ENCODE assay signal across 7 mouse cellular contexts in genomic region chr14:62042305-62043116, GRCm38 (mm10).
DNase-seq lines count a peak whose midpoint lies in the region; ATAC-seq and TF ChIP-seq lines count a peak whose summit lies in the region.

No protein-coding gene starts in this region.

- peaks cover 3 to 12% of the 10 kb centered on the region in 2 experiments; a peak in 2 of 4 replicates for H3K4me1 ChIP-seq in CH12.LX (ENCODE audit: control insufficient read depth in 1 of 2, insufficient read depth in 2 of 2)
- H3K4me1 ChIP-seq in midbrain, embryonic 10.5 days, result no peaks in the 10 kb centered on the region

- ATAC-seq in granulocyte monocyte progenitor cell, adult 5-6 weeks (replicated peaks; ENCODE audit: poor library complexity, severe bottlenecking), result 0 out of 2 replicates have a peak, but pooled peaks have one; percentile 33

- WGBS in midbrain, embryonic 10.5 days, result 71% methylated on average over 11 of the region's 11 CpGs

- DNase-seq in CH12.LX (ENCODE audit: extremely low read depth), result peak; percentile 39
- DNase-seq in R1 (ENCODE audit: low read depth, low spot score), result peak; percentile 32
- DNase-seq in cerebellum, postnatal 4 days (ENCODE audit: low spot score in 2 of 2), result peak; percentile 61 to 69
- DNase-seq in layer of hippocampus, postnatal 10 days (ENCODE audit: low spot score in 2 of 2), result peak; percentile 82 to 85
- peak; percentile 28 for DNase-seq in midbrain, embryonic 10.5 days (ENCODE audit: low spot score)
- DNase-seq in right cerebral cortex, postnatal 36 days (ENCODE audit: low spot score in 2 of 2), result peak; percentile 18 to 36

- TF ChIP-seq RAD21 in CH12.LX (IDR thresholded peaks at IDR 0.05; ENCODE audit: low read depth, low read length), result peak; percentile 69

- H3K27ac ChIP-seq in CH12.LX (ENCODE audit: insufficient read depth, low read depth), result no peak overlapping the region
- no peak overlapping the region for H3K27ac ChIP-seq in midbrain, embryonic 10.5 days (replicated peaks)

- H3K9ac ChIP-seq in CH12.LX (ENCODE audit: insufficient read depth, low read depth), result no peak overlapping the region

- H3K27me3 ChIP-seq in CH12.LX (replicated peaks), result no peaks in the 10 kb centered on the region
- H3K27me3 ChIP-seq in midbrain, embryonic 10.5 days (ENCODE audit: low read depth, poor library complexity, severe bottlenecking), result no peaks in the 10 kb centered on the region

- H3K4me2 ChIP-seq in CH12.LX (ENCODE audit: insufficient read depth, low read depth, poor library complexity, severe bottlenecking), result no peak overlapping the region

- H3K4me3 ChIP-seq in CH12.LX (replicated peaks in 1 of 3; ENCODE audit: low read depth in 2 of 3, low read length in 2 of 3, poor library complexity in 1 of 3), result no peak overlapping the region
- no peak overlapping the region for H3K4me3 ChIP-seq in midbrain, embryonic 10.5 days

- dilution Hi-C loops in CH12.LX (cut with MboI; ENCODE audit: extremely low pct_ligation_motif_present, extremely low pct_unique_long_range_greater_than_20kb, low sequenced_read_pairs), result no loop called here

- no peaks in the 10 kb centered on the region for H3K79me2 ChIP-seq in CH12.LX (replicated peaks; ENCODE audit: control insufficient read depth, extremely low read depth, insufficient read depth, poor library complexity, severe bottlenecking)

- peaks cover 6% of the 10 kb centered on the region for H3K9me3 ChIP-seq in CH12.LX (replicated peaks; ENCODE audit: low read length)
- no peaks in the 10 kb centered on the region; the same call in 1 of the 2 replicates for H3K9me3 ChIP-seq in midbrain, embryonic 10.5 days (replicated peaks)

- no peak for TF ChIP-seq POLR2A in CH12.LX (IDR thresholded peaks at IDR 0.05; ENCODE audit: low read depth, low read length)

- H3K36me3 ChIP-seq in CH12.LX (replicated peaks in 1 of 2; ENCODE audit: control insufficient read depth in 1 of 2, insufficient read depth in 1 of 2, low read length in 1 of 2), result no peaks in the 10 kb centered on the region
- H3K36me3 ChIP-seq in midbrain, embryonic 10.5 days, result no peaks in the 10 kb centered on the region

- peak; percentile 59 to 74 for TF ChIP-seq CTCF in CH12.LX (conservative IDR thresholded peaks at IDR 0.05 in 1 of 2, IDR thresholded peaks at IDR 0.05 in 1 of 2; ENCODE audit: low read depth in 2 of 2, low read length in 2 of 2)

- in situ Hi-C loops in CH12.LX (cut with MboI; ENCODE audit: low pct_ligation_motif_present, low pct_unique_long_range_greater_than_20kb, low sequenced_read_pairs), result loop anchor here (25.0 kb wide), 1 partner anchor 480 kb away; the partner anchor contains the start of gene Spryd7

- no peak for TF ChIP-seq EP300 in CH12.LX (IDR thresholded peaks at IDR 0.05; ENCODE audit: low read length)

TF ChIP-seq in CH12.LX, 34 proteins besides CTCF, POLR2A, EP300 and RAD21:
- TF ChIP-seq ZC3H11A (IDR thresholded peaks at IDR 0.05; ENCODE audit: low read depth, low read length) (peak; percentile 33; the same call in 1 of the 2 replicates), SMC3 (IDR thresholded peaks at IDR 0.05; ENCODE audit: low read depth, low read length) (peak; percentile 83), BHLHE40 (IDR thresholded peaks at IDR 0.05; ENCODE audit: low read depth, low read length) (no peak)

Comparison
In these comparisons a context has a peak if more than half of its experiments do, and no peak if none do; other contexts are left out.
1. DNase-seq: peak in every context shown above with its lines; median percentile 84 in layer of hippocampus, postnatal 10 days; 65 in cerebellum, postnatal 4 days; 39 in CH12.LX; 32 in R1; 28 in midbrain, embryonic 10.5 days; 27 in right cerebral cortex, postnatal 36 days.